Mouse (Mus musculus) megakaryocyte-erythroid progenitor cell, adult 5-6 weeks (primary cell): ENCODE data around the gene Gbgt1. TPM values are rescaled to one million over a fixed set of nuclear protein-coding genes. Genes with fewer than 3 reads are reported as not detected.
"Not testable (repeated sequence)": the region's sequence is repeated elsewhere in the genome, so short reads cannot be mapped to it uniquely, and the experiment has no call there.

ENCODE experiments used
- ATAC-seq: replicated peaks from 2 replicates; pipeline ENCODE4 v1.8.0; 2016; ENCODE audit warnings: mild to moderate bottlenecking, inconsistent platforms; ENCODE audit not compliant: severe bottlenecking, poor library complexity, low FRiP score, low TSS enrichment
- total RNA-seq, 2 experiments: library from RNA; stranded (forward) in 1 of 2; stranded (reverse) in 1 of 2; fragments of 200-1000, 215-1000 nt in 1 of 2; fragments of >200 nt in 1 of 2; fragmentation: Nextera tagmentation in 1 of 2; gene quantifications; 2 replicates each; pipeline ENCODE4 v1.2.3; 2014 to 2017

The Gbgt1 gene
- total RNA-seq (2014; fragmentation: Nextera tagmentation) (not detected in 2 replicates), total RNA-seq (2017) (not detected in 2 replicates)

GRCm38 (mm10) chr2:28496671-28497070 is at the start of gene Gbgt1:
Gene Gbgt1, plus strand, starts transcription at chr2:28496891.
- no peak for ATAC-seq

GRCm38 (mm10) chr2:28447315-28447670 is 49.4 kb upstream of the Gbgt1 start:
- ATAC-seq: no peak

- no peak for ATAC-seq
These were observed 45.0 kb upstream of the Gbgt1 start for GRCm38 (mm10) chr2:28451663-28452062.

GRCm38 (mm10) chr2:28453539-28453938 is 43.2 kb upstream of the Gbgt1 start:
- ATAC-seq: no peak

DNA sequence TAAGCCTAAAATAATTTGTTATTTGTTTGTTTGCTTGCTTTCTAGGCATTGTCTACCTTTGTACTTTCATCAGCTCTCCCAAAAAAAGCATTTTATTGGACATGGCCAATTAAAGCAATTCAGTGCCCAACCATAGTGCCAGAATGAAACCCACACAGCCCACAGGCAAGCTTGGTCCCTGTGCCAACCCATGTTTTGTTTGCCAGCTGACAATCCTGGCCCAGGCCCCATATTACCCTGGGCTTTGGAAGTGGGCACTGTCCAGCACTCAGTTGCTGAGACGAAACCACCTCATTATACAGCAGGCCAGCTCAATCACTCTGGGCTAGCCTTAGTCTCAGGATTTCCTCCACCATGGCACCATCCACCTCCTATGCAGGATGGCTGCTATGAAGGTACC is 40.1 kb upstream of the Gbgt1 start:
- ATAC-seq: no peak

DNA sequence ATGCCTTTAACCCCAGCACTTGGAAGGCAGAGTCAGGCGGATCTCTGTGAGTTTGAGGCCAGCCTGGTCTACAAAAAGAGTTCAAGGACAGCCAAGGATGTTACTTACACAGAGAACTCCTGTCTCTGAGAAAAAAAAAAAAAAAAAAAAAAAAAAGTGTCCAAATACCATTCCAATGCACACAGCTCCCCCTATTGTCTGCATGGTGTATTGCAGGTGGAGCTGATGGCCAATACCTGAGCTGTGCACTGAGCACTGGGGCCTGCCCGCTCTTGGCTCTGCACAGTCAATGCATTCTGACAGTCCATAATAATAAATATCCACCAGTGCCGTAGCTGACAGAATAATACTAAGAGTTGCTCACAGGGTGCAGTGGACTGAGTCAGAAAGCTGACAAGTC is 32.8 kb upstream of the Gbgt1 start:
- no peak for ATAC-seq

DNA sequence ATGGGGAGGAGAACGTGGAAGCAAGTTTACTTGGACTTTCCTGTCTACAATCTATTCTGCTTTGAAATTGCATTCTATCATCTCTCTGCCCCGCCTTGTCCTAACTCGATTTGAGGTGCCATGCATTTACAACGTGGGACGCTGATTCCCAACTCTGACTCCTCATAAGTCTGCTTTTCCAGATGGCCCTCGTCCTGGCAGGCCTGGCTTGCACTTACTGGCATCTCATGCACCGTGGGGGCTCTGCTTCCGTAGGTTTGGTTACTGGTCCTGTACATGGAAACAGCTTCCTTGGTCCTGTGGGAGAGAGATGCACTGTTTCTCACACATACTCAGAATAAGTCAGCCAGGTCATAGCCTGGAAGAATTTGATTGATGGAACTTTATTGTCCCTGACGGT is 31.8 kb upstream of the Gbgt1 start:
- ATAC-seq: no peak

- ATAC-seq: peak; percentile 45; the same call in 1 of the 2 replicates
These were observed 30.7 kb upstream of the Gbgt1 start, which contains the start of gene 1700007K13Rik for GRCm38 (mm10) chr2:28465836-28466518. Gene 1700007K13Rik, minus strand, starts transcription at chr2:28466332.

DNA sequence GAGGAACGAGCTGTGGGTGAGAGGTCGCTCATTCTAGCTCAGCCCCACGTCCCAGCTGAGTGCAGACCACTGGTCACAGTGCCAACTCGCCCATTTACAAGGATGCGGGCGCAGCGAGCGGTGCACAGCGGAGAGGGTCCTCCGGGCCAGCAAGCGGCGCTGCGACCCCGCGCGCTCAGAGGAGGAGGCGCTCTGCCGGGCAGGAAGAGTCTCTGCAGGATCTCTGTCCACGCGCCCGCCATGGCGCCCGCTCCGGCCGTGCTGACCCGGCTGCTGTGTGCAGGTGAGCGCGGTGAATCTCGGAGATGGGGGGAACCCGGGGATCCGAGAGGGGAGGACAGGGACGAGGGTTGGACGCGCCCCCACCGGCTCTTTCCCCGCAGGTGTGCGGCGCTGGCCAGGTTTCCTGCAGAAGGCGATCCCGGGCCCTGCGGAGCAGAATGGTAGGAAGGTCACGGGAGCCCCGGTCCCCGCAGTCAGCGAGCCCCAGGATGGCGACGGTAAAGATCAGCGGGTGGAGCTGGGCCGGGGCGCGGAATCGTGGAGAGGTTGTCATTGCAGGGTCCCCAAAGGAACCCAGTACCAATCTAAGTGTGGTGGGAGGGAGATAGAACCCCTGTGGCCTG is 28.7 kb upstream of the Gbgt1 start, which contains the start of gene Mrps2:
TSS of gene Mrps2 (plus strand) at position 207 of the 626 bp plus-strand sequence.
- peak; percentile 91 for ATAC-seq

- no peak for ATAC-seq
These were observed 28.0 kb upstream of the Gbgt1 start for GRCm38 (mm10) chr2:28468486-28469225.

DNA sequence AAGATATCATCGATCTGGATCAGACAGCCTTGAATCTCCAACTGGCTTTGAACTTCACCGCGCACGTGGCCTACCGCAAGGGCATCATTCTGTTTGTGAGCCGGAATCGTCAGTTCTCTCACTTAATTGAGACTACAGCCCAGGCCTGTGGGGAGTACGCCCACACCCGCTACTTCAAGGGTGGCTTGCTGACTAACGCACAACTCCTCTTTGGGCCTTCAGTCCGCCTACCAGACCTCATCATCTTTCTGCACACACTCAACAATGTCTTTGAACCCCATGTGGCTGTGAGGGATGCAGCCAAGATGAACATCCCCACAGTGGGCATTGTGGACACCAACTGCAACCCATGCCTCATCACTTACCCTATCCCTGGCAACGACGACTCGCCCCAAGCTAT is 27.2 kb upstream of the Gbgt1 start:
- ATAC-seq: no peak

GRCm38 (mm10) chr2:28470591-28470990 is 26.1 kb upstream of the Gbgt1 start:
- no peak for ATAC-seq

DNA sequence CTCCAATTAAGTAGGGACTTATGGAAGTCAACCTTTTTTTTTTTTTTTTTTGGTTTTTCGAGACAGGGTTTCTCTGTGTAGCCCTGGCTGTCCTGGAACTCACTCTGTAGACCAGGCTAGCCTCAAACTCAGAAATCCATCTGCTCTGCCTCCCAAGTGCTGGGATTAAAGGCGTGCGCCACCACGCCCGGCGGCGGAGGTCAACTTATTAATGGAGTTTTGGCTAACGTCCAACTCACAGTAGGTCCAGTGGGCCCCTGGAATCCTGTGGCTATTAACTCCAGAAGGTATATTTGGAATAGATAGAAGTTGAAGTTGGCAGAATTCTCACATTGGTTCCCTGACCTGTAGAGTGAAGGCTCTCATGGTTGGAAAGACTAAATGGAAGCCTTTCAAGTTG is 24.7 kb upstream of the Gbgt1 start:
- ATAC-seq: not testable (repeated sequence)

DNA sequence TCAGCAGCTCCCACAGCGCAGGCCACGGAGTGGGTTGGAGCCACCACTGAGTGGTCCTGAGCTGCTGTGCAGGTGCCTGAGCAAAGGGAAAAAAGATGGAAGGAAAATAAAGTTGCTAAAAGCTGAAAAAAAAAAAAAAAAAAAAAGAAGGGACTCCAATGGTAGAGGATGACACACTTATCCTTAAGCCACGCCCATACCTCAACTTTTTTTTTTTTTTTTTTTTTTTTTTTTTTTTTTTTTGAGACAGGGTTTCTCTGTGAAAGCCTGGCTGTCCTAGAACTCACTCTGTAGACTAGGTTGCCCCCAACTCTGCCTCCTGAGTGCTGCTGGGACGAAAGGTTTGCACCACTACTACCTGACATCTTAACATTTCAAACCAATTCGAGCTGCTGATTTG is 18.7 kb upstream of the Gbgt1 start:
- ATAC-seq: not testable (repeated sequence)

- no peak for ATAC-seq
These were observed 17.2 kb upstream of the Gbgt1 start for GRCm38 (mm10) chr2:28479208-28480204.

DNA sequence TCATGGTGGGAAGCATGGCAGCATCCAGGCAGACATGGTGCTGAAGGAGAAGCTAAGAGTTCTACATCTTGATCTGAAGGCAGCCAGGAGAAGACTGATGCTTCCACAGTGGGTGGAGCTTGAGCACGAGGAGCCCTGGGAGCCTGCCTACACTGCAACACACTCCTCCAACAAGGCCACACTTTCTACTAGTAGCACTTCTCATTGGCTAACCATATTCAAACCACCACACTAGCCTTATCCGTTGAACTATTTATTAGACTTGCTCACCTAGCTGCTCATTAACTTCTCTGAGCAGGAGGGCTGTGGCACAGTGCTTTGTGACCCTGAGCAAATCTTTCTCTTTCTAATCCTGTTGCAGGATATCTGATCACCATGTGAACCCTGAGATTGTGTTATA is 12.8 kb upstream of the Gbgt1 start:
- no peak for ATAC-seq

DNA sequence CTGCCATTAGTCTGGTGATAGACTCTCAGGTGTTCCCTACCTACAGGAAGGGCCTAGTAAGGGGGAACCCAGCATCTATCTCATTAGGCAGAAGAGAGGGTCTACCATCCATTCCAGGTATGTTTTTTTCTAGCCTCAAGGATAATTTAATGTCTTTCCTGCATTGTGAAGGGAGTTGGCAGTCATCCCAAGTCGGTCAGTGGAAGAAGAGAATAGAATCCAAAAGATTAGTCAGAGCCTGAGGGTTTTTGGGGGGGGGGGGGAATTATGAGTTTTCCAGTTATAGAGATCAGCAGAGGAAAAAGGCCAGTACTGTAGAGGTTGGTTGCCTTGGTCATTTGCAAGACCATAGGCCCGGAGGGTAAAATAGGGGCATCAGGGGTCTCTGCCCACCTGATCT is 2.2 kb upstream of the Gbgt1 start:
- ATAC-seq: no peak

GRCm38 (mm10) chr2:28495207-28495756 is 1.4 kb upstream of the Gbgt1 start:
- 0 out of 2 replicates have a peak, but pooled peaks have one; percentile 37 for ATAC-seq
